Mouse (Mus musculus) 3T3-L1 (cell line): ENCODE results near the gene Ube2ql1.

Source experiments
- DNase-seq: peaks from one replicate; pipeline ENCODE4 v3.0.0-alpha.2; 2015; ENCODE audit warnings: low read depth, low spot score

The Ube2ql1 gene

DNA sequence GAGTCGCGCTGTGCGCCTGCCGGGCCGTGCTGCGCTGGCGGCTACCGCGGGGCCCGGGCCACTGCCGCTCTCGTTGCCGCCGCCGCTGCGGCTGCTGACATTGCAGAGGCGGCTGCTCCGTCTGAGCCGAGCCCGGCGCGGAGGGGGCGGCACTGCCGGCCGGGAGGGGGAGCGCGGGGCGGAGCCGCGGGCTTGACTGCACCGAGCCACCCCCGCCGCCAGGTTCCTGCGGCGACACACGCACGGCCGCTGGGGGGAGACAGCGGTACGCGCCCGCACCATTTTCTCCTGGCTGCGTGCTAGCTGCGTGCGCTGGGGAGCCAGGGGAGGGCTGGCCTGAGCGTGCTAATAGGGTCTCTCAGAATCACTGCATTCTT, at the start of gene Ube2ql1:
Gene Ube2ql1 (minus strand): TSS at position 131 of the 377 bp plus-strand sequence.
- DNase-seq = no peak

DNA sequence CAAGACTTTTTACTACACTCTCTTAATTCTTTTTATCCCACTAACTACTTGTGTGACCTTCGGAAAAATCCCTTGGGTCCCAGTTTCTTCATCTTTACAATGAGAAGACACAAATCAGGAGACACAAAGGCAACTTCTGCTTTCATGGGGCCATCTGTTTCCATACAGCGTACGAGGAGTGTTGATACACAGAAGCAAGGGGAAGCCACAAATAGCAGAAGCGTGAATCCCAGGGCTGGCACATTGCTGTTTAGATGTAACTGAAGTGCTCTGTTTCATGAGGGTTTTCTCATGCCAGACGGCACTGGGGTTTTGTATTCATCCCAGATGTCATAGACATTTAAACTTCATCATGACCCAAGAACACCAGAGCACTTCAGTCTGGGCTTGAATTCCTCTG, 49.0 kb upstream of the Ube2ql1 start:
- no peak for DNase-seq

DNA sequence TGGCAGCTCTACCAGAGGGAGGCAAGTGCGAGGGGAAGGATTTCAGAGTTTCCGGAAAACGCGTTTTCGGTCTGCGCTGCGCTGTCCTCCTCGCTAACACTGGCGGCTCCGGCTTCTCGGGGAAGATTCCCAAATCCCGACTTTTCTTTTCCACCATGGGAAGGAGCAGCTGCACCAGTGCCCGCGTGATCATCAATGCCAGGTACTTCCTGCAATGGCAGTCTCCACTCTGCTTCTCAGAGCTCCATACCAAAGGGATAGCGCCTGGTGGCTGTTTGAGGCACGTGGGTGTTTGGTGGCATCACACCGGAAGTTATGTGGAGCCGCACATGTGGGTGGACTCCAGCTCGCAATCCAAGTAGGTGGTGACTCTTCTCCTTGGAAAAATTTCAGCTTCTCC, 38.5 kb upstream of the Ube2ql1 start:
- DNase-seq = no peak

DNA sequence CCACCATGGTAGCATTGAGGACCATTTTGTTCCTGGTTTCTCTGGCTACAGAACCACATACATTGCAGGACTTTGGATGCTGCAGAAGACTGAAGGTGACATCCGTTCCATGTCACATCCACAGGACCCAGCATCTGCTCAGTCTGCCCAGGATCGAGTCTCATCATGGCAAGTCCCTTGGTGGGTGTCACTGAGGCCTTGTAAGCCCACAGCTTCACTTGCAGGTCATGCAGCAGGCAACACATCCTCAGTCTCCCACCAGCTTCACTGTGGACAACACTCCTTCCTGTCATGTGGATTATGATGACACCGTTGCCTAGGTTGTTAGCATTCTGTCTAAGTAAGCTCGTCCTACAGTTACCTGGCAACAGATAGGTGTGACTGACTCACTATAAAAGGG, 32.7 kb upstream of the Ube2ql1 start:
- DNase-seq = no peak

DNA sequence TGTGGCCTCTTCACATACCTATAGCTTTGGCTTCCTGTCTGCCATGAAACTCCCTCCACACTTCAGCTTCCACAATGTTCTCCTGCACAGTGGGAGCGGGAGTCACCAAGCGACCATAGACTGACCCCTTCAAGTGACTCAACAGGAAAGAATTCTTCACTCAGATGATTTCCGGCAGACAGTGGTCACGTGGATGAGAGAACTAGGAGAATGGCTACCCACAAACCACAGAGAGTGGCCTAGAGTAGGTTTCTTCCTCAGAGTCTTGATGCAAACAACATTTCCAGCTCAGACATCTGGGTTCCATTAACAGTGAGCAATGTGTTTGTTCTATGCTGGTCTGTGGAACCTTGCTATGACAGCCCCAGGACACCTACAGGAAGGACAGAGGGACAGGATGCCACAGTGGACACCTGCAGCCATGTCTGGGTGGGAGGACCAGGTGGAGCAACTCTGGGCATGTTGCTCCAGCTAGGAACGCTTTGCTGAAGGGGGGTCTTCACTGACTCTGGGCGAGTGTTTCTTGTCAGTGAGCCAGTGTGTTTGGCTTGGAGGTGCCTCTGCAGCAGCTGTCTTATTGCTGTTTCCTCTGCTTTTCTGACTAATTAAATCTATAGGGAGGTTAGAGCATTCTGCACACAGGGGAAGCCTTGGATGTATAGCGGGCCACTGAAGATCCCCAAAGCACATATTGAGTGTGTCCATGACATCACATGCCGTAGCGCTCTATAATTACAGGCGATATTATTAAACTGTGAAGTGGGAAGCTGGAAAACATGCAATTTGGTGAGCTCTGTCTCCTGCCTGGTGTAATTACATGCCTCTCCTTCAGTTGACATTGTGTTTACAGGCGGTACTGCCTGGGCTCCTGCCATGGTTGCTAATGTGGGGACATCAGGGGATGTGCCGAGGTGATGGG, 31.1 kb upstream of the Ube2ql1 start:
- DNase-seq = peak; percentile 79

DNA sequence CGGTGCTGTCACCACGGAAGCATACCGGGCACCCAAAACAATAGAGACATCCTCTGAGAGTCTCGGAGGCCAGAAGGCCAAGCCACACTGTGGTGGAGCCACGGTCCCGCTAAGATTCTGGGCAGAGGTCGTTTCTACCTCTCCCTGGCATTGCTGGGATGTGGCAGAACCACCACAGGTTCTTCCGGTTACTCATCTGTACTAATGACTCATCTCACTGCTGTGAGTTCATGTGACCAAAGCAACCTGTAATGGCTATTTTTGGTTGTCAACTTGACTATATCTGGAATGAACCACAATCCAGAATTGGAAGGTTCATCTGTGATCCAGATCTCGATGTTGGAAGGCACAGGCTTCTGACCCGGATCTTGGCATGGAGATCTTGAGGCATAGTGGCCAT, 28.5 kb upstream of the Ube2ql1 start:
- peak; percentile 48 for DNase-seq

DNA sequence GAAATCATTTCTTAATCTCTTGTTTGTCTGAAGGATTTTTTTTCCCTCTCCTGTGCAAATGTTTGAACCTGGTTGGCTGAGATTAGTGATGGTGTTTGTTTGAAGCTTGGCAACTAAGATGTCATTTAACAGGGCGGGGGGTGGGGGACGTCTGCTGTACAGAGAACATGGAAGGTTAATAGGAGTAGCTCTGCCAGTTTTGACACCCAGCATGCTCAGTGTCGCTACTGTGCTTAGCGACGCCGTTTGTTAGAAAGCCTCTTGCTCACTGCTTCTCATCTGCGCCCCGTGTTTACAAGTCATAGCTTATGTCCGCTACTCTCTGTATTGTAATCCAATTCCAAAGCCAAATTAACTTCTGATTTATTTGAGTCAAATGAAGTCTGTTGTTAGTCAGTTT, 25.0 kb upstream of the Ube2ql1 start:
- DNase-seq = no peak

DNA sequence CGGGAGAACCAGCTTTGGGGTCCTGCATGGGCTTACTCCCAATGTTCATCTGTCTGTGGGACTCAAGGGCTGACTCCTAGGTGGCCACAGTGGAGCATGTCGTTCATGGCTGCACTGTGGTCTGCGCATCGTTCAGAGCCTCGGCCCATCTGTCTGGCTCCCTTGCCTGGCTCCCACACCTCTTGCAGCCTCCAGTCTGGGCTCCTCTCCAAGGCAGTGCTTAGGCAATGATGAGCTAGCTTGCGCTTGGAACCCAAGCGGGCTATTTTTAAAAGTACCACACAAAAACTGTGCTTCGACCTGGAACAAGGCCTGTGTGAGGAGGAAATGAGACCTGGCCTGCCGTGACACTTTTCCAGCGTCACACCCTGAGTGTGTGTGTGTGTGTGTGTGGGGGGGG, 21.7 kb upstream of the Ube2ql1 start:
- peak; percentile 25 for DNase-seq

DNA sequence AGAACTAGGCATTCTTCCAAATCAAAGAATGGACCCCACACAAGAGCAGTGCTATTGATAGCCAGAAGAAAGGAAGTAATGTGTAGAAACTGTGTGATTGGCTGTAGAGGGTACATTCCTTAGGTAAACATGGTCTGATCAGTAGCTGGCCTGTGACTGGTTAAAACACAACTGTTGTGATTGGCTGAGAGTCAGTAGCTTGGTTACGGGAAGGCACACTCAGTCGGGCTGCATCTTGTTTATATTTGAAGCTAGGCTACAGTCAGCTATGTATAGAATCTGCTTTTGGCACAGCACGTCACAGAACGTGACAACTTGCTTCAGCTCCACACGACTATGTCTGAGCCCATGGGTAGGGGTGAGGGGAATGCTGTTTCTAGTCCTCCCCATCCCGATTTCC, 19.3 kb upstream of the Ube2ql1 start:
- DNase-seq = no peak

DNA sequence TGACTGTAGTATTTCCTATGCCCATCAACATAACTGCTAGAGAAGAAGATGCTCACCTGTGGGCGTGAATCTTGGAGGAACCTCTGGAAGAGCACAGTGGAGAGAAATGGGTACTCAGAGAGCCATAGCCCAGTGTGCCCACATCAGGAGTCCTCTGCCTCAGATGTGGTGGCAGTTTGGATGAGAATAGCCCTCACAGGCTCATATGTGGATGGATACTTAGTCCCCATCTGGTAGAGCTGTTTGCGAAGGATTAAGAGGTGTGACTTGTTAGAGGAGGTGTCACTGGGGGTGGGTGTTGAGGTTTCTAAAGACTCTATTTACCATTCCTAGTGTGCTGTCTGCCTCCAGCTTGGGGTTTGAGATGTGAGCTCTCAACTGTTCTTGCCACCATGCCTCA, 13.2 kb upstream of the Ube2ql1 start:
- DNase-seq = no peak

DNA sequence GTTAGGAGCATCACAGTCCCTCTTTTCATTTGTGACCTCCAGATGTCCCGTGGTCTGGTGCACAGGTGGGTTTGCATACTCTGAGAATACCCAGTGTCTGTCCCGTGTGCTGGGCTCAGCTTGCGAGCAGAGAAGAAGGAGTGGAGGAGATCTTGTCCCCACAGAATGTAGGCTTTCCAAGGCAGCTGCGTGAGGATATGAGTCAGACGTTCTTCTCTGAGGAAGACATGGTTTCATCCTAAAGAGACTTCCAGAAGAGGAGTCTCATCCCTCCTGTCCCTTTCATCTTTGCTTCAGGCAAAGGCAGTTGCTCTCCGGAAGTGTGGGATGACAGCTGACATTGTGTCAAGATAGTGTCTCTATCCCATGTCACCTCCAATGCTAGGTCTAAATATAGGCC, 11.8 kb upstream of the Ube2ql1 start:
- DNase-seq = no peak

DNA sequence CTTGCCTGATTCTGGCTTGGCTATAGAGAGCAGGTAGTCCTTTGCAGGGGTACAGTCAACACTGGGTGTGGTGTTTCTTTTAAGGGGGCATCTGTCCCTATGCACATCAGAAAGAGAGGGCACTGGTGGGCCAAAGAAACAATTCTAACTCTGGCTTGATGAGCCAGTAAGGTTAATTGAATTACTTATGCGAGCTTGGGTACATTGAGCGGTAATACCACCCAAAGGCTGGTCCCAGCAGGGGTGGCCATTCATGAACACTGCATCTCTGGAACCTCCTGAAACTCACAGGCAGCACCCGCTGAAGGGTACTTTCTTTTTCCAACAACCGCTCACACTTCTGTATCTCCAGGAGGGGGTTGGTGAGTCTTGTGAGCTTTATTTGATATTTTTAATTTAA, 9.1 kb upstream of the Ube2ql1 start:
- no peak for DNase-seq

DNA sequence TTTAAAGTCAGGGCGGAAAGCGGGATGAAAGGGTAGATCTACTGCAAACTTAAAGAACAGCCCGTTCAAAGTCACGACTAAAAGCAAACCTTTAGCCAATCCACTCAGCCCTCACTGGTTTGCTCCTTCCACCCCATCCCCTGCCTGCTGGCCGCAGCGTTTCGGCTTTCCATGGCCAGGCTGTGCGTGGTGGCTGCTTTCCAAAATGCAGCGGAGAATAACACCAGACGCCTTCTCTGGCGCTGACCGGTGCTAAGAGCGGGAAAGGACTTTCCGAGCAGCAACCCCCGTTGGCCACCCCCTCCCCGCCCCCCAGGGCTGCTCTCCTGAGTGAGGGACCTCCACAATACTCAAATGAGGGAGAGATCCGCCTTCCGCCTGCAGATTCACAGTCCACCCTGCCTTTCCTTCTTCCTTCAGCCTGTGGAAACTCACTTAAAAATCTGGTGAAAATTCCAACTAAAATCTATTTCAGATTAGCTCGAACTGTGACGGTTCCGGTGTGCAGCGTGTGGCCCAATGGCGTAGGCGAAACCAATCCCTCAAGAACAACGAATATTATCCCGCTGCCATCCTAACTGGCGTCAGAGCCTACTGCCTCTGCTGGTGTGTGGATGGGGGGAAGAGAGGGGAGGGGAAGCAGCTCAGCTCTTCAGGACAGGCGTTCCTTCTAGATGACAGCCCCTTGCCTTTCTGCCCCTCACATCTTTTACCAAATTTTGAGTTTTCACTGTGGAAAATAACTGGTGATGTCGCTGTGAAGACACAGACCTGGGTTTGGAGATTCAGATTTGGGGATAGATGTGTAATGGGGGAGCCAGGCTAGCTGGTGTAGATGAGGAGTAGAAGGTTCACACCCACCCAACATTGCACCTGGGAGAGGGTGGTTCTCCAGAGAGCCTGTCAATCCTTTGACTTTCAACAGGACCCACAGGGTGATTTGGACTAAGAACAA, 919 bp upstream of the Ube2ql1 start:
- no peak for DNase-seq

DNA sequence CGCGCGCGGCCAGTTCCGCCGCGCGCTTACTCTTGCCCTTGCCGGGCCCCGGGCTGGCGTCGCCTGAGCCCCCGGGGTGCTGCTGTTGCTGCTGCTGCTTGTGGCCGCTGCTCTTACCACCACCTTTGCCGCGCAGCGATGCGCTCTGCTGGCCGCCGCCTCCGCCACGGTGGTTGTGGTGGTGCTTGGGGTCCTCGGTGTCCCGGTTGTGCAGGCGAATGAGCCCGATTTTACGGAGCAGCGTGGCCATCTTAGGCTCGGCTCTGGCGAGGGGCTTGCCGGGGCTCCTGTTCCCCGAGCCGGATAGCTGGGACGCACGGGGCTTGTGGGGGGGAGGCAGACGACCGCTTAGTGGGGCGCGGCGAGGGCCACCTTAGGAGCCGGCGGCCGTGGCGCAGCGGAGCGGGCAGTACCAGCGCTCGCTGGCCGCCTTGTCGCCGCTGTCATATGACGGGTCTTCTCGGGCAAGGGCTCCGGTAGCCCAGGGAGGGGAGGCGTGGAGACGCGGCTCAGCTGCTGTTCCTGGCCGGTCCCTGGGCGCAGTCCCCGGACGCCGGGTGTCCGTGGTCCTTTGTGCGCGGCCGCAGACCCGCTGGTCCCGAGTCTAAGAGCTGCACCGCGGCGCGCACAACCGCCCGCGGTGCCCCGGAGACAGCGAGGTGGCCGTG, 464 bp downstream of the Ube2ql1 start:
- DNase-seq = no peak

DNA sequence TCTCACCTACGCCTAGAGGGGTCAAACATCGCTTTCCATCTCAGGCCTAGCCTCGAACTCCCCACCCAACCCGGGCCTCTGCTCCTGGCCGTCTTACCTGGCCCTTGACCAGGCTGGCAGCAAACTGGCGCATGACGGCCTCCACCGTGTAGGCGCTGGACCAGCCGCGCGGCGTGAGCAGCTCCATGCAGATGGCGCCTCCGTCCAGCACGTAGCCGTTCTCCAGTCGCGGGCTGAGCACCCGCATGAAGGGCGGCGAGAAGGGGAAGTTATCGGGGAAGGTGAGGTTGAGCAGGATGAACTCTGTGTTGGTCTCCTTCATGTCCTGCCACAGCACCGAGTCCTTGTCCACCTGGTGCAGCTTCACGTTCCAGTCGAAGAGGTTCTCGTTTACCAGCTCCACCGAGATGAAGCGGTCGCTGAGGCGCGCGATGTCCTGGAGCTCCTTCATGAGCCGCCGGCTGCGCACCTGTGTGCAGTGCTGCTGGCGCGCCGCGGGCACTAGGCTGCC, 1.2 kb downstream of the Ube2ql1 start:
- DNase-seq = no peak

DNA sequence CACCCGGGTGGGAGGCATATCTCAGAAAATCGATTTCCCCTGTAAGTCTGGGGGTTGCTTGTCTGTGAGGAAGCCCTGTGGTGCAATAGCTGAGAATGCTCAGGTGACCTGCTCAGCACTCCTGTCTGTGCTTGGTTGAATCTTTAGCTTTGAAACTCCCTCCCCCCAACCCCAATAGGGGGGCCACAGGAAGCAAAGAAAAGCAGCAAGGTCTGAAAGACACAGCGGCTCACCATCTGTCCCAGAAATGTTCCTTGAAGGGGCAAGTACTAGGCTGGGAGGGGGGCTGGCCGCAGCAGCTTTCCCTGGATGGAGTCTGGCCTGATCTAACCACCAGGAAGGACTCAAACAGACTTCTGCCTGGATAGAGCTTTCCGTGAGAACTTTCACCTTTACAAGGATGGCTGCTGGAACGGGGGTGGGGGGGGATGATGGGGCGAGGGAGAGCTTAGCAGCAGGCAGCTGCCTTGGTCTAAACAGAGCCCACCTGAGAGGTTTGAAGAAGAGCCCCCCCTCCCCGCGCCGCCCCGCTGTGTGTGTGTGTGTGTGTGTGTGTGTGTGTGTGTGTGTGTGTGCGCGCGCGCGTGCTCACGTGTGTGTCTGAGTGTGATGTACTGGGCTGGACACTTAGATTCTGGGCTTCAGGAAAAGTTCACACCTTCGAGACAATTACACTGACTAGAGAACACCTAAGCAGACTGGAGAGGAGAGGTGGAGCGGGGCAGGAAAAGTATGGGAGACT, 2.1 kb downstream of the Ube2ql1 start:
- DNase-seq = no peak

DNA sequence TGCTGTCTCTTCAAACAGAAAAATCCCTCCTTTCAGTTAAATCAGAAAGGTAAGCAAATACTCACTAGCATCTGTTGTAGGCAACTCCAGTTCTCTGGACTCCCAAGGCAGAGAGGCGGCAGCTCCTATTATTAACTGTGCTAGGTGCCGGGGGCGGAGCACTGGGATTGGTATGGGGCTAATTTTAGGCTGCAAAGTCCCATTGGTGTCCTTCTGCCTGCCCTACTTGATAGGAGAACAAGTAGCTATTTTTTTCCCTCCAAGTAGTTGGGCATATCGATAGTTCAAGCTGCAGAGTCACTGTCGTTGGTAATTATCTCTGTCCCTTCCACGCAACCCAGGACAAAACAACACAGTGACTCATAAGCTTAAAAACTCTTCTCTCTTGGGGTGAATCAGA, 7.1 kb downstream of the Ube2ql1 start:
- DNase-seq = no peak

DNA sequence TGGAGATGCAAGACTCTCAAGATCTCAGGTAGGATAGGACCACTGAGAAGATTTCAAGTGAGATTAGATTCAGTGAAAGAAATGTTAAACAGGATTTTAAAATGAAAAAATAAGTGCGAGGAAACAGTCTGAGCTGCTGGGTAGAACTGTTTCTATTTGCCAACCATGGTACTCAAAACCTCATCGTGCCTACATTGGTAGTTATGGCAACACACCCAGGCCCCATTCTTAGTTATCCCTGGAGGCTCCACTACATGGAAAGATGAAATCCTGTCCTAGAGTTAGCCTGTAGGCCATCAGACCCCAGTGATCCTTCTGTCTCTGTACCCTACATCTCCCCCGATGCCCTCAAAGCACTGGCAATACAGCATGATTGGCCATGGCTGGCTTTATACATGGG, 14.3 kb downstream of the Ube2ql1 start:
- DNase-seq = no peak

DNA sequence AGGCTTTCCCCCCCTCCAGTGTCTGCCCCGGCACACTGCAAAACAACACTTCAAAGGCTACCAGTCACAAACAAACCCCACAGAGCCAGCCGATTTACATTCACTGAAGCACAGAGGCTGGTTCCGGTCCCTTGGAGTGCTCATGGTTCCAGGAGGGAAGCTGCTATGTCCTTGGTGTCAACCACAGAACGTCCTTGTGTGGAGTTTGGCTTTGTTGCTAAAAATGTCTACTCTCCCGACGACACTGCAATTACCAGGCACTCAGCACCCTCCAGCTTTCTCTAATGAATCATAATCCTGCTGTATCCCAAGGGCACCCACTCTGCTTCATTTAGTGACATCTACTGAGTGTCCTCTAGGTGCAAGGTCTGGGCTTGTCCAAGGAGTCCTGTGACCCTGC, 18.5 kb downstream of the Ube2ql1 start:
- no peak for DNase-seq

DNA sequence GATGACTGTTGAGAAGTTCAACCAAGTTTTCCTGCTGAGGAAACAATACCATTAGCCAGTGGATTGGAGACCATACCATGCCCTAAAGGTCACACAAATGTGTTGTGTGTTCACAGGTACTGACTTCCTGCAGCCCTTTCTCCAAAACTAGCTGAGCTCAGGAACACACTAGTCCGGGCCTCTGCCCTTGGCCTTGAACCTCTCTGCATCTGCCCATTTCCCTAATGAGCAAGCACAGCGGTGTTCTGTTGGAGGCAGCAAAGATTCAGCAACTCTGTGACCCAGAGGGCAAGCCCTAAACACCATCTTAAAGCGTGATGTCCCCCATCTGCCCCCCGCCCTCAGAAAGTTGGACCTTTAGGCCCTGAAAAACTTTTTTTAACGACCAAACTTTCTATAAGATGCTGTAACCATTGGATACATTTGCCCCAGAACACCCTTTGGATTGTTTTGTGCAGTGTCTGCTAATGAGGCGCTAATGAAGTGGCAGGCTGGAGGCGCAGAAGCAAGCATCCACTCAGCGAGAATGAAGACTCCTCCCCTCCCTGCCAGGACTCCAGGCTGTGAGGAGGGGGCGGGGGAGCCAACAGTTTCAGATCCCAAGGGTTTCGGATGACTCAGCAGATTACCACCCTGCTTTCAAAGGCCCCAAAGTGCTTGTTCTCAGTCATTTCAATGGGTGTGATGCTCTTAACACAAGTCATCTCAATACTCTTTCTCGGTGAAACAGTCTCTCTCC, 21.7 kb downstream of the Ube2ql1 start:
- DNase-seq = no peak
